Mouse (Mus musculus): ENCODE measurements at regions not wholly inside any gene's neighbourhood (a gene's known extent, or its start where the extent isn't known, plus 50 kb on each side); places are given as distances from the start of the nearest gene placed in this dataset.
A peak's percentile ranks its signal among the peaks of the same experiment; 100 is the strongest.
"Not testable (repeated sequence)": the region's sequence is repeated elsewhere in the genome, so short reads cannot be mapped to it uniquely, and the experiment has no call there.

DNA sequence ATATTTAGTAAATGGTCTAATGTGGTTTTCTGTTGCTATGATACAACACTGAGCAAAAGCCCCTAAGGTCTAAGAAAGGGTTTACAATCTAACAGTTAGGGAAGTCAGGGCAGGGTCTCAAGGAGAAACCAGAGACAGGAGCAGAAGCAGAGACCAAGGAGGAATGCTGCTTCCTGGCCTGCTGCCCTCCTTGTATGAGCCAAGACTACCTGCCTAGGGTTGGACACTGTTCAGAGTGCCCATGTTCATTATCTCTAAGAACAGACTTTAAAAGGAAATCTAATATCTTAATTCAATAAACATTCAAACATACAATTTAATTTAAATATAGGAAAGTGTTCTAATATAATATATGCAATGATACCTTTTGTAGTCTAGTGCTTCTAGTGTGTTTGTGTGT lies 63.0 kb upstream of the Tmem106b start:
- no peak for DNase-seq

DNA sequence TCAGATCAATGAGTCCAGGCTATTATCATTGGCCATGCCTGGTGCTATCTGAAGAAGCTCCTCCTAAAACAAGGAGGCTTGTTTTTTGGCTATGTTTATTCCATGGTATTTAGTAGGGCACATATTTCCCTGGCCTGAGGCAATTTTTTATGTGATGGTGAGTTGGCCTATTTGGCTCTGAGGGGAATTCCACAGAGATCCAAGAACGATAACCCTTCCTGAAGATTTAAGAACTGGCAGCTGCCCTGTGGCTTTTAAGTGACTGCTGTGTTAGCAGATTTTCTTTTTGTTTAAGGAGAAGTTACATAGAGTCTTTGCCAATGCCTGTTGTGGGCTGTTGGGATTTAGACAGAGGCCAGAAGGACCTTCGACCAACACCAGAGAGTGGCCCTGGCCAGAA lies 74.9 kb upstream of the Tmem106b start:
- no peak for DNase-seq

DNA sequence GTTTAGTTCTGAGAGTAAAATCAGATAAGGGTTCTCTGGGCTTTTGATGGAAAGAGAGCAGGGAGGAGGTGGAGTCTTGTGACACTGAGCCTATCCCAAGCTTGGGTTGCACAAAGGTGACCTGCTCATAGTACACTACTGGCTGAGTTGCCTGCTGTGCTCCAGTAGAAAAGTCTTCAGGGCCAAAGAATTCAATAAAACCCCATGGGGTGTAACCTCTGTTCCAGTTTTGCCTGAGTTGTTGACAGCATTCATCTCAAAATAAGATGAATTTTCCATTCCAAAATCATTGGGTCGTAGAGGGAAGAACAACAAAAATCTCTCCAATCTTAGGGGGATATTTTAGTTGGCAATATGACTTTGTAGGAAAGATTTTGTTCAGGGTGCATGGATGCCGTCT lies 75.8 kb upstream of the Tmem106b start:
- DNase-seq: no peak

DNA sequence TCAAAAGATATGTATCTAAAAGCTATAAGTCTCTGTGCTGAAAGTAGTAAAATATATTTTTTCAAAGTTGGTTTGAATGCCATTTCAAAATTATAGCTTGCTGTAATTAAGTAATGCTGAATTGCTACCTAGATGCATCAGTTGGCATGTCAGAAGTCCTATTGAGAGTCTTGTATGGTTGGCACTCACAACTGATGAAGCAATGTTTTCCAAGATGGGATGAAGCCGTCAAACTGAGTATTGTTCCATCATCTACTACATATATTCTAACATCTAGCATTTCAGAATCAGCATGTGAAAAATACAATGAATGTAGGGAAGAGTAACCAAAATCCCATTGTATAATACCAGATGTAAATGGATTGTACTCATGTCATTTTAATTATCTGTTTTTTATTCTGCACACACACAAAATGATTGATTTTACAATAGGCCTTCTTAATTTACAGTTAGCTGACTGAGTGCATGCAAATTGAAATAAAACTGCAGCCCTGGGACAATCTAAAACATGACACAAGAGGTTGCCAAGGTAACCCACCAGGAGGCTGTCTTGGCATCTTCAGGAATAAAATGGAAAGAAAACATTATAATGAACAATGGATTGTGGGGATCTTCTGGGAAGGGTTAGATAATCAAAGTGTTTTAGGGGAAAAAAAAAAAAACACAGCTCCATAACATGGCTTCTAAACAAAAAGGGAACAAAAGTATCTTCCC lies 92.2 kb upstream of the Tmem106b start:
- DNase-seq: no peak

DNA sequence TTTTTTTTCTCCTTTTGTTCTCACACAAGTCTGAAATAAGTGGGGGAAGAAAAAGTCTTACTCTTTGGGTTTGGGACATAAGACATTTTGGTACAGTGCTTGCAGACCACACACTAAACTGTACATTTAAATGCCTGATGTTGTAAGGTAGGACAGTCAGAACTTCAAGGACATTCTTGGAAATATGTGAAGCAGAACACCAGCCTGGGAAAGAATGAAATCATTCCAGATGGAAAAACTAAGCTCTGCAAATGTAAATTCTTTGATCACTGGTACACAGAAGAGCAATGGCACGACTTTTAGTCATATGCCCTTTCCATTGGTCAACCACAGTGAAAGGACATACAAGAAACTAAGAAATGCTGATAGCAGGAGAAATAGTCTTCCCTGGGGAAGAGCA lies 98.0 kb upstream of the Tmem106b start:
- no peak for DNase-seq

DNA sequence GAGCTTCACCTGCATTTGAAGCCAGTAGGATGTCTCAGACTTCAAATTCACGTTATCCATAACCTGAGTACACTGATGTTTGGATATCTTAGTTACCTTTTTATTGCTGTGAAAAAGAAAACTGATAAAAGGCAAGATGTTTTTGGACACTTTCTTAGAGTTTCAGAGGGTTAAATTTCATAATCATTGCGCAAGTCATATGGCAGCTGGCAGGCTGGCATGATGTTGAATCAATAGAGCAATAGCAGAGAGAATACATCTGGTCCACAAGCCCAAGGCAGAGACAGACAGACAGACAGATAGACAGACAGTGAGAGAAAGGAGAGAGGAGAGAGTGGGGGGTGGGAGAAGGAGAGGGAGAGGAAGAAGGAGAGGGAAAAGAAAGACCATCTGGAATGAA lies 102.3 kb upstream of the Tmem106b start:
- DNase-seq: no peak

DNA sequence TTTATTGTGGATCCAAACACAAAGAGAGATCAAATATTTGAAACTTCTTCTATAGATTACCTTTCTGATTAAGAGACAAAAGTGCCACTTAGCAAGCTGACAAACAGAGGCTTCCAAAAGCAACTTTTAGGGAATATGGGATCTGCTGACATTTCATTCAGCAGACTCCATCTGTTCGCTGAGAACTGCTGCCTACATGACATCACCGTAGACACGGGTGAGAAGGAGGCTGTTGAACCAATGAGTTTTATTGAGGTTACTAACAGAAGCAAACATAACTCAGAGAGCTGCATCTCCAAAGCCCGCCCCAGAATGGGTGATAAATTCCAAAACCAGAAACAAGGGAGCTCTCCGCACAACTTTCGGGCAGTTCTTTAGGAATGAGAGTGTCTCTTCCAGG lies 111.8 kb upstream of the Tmem106b start:
- DNase-seq: peak; percentile 5 to 32

DNA sequence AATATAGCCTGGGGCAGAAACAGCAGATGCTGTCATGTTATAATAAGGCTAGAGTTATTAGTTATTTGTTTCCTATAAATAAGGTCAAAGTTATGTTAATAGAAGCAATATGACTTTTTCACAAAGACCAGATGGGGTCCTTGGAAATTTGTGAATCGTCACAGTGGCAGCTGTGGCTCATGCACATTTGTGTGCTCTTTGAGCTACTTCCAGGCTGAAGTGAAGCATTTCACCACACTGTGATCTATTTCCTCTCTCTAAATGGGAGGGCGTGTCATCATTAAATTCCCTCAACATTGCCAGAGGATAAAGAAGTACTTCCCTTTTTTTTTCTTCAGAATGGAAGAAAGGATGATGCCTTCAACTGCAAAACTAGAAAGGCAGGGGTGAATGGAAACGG lies 157.9 kb upstream of the Tmem106b start:
- no peak for DNase-seq

DNA sequence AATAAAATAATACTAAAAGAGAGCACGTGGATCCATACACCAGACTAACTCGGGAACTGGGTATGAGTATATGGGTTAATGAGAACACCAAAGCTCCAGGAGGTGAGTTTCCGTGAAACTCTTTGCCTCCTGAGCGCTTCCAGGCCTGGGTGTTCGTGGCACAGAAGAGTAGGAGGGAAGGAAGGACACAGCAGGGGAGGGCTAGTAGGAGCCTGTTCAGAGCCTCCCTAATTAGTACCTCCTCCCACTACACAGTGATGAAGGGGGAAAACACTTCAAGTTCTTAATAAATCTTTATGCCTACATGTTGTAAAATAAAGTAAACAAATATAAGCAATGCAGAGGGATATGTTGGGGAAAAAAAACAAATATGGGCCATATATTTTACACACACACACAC lies 143.7 kb upstream of the Thsd7a start:
- DNase-seq: no peak

DNA sequence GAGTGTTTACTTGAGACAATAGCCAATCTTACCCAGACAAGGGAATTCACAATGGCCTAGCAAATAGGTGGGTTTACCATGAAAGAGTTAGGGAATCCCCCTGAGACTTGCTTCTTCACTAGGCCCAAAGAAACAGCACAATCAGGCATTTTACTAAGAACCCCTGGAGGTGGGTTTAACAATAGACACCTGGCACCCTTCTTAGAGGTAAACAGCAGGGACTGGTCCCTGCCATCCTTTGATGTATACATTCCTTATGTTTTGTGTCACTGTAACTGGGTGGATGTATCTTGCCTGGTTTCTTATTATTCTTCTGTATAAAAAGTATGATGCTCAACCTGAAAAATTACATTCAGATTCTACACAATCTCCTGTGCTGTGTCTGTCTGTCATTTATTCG lies 127.7 kb upstream of the Thsd7a start:
- DNase-seq: not testable (repeated sequence)

DNA sequence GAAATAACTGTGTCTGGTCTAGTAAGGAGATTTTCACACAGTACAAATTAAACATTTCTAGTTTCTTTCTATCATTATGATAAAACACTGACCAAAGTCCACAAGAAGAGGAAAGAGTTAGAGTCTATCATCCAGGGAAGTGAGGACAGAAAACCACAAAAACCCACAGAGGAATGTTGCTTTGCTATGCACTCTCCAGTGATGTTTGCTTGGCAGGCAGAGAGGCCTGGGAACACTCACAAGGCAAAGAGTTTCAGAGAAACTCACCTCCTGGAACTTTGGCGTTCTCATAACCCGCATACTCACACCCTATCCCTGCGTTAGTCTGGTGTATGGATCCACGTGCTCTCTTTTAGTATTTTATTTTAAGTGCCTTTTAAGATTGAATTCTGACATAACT lies 127.2 kb upstream of the Thsd7a start:
- DNase-seq: no peak

DNA sequence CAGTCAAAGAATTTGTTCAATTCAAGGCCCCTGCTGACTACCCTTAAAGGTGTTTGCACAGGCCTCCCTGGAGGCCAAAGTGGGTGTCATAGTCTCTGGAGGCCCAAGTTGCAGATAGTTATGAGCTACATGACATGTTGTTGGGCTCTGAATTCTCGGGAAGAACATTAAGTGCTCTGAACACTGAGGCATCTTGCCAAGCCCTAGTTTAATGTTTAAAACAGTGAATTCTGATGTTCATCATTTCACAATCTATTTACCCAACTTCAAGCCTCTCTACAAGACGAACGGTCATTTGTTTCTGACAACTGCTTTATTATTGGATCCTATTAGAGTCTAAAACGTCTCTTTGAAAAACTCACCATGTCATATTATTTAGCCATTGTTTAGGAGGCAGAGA lies 119.0 kb upstream of the Thsd7a start:
- DNase-seq: no peak

DNA sequence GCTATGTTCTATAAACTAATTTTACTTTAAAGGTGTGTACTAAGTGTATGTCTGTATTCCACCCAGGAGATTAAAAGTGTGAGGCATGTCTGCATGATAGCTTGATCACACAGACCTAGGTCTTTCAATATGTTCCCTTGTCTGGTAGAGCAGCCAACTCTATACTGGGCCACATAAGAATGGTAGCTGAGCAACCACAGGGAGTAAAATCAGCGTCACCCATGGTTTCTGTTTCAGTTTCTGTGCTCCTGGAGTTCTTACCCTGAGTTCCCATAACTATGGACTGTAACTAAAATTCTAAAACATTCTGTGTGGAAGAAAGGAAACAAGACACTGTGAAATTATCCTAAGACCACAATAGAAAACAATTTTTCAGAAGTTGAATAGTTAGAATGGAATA lies 102.8 kb upstream of the Thsd7a start:
- no peak for DNase-seq

DNA sequence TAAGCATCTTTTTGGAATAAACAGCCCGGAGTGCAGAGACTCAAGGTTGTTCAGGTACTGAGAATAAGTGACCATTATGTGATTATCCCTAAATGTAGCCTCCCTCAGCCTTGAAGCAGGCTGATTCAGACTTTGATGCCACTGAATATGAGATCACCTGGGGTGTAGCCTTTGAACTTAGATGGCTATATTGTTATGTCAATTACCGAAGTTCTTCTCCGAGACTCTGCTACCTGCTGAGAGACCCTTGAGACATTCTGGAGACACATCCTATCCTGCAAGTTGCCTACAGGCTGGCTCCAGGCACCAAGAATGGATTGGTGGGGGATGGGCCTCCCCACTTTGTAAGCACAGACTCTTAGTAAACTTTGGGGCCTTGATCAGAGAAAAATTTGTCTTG lies 85.9 kb upstream of the Thsd7a start:
- not testable (repeated sequence) for DNase-seq

DNA sequence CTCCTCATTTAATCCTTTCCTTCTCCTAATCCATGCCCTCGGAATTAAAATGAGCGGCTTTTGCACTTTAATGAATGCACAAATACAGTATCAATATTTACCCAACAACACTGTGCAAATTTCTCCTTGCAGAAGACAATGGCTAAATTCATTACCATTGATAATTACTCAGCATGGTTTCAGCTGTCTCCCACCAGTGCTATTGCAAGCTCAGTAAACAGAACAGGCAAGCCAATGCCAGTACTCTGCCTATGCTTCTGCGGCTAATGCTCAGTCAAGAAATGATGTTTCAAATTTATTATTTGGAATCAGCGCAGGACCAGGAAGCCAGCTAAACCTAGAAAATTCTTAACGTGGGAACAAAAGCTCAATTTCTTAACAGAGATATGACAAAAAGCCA lies 84.1 kb upstream of the Thsd7a start:
- DNase-seq: no peak

DNA sequence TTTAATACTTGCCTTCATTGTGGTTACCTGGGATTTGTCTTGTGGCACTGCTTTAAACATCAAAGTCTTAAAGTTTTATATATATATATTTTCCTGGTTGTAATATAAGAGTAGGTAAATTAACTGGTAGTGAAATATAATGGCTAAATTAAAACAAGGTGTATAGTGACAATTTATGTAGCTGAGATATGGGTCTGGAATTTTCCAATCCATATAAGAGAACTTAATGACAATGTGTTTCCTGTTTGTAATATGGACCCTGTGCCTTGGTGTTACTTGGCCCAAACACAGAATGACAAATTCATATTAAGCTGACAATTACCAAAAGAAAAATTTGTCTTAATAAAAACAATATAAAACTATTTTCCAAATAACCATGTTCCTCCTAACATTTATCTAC lies 82.7 kb upstream of the Thsd7a start:
- DNase-seq: no peak

DNA sequence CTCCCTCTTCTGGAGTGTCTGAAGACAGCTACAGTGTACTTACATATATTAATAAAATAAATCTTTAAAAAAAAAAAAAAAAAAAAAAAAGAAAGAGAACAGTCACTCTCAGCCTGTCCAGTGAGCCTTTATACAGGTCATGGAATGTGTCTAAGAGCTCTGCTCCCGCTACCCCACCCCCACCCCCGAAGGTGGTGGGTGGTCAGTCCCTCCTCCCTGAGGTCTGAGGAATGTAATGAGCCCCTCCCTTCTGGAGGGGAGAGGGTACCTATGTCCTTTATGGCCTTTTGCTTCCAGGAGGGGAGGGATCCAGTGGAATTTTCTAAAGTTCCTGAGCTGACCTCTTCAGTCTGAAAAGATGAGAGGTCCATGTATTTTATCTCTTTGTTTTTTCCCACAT lies 82.3 kb upstream of the Thsd7a start:
- DNase-seq: no peak

DNA sequence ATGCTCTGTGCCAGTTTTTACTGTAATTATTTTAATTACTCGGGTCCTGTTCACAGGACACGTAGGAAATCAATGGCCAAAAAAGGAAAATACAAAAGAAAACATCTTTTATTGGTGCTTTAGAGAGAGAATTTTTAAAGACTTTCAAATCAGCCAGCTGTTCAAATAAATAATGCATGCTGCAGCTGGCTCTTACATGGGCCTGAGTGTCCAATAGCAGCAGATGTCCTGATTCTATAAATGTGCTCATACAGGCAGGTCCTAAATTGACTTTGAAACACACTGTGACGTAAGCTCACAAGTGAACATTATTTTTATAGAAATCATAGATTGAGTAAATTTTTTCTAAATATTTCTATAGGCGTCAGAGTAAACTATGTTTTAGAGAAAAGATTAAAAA lies 78.5 kb upstream of the Thsd7a start:
- no peak for DNase-seq

DNA sequence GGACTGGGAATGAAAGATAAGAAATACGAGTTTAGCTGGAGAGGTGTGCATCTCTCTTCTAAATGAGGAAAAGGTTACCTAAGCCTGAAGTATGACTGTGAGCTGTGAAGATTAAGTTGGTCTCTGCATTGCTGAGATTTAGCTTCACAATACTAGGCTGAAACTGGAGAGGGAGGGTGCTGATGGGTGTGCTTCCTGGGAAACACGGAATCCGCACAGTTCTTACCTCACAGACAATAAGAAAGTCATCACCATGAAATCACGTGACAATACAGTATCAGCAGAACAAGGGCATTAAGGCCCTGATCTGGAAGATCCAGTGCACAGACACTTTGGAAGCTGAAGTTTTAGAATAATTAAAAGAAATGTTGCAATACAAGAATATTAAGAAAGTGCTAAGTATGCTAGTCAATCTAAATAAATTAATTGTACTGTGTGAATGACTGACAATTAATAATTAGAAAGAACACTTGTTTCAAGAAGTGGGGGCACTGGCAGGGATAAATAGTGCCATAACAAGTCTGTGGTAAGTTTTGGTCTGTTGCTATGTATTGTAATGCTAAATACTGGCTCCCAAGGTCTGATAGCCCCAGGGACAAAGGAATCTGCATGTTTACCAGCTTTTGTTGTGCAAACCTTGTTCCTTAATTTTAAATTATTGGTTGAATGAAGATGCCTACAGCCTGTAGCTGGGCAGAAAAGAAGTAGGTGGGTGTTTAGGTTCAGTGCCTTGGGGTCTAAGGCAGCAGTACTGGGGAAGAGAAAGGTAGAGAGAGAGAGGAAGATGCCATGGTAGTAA lies 66.0 kb upstream of the Thsd7a start:
- DNase-seq: no peak

DNA sequence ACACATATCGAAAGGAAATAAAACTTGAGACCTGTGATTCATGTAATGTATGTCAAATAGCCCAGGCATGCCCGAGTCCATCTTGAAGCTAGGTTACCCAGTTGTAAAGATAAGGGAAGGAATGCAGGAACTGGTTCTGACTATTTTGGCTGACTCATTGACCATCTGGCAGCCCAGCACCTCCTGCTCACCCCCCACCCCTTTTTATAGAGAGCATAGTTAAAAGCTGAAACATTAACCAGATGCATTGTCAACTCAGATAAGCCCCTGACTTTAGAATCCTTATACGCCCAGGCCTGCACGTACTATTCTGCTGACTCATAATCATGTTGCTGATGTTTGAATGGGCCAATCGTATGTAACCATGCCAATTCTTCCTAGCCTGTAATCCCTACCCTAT lies 64.6 kb upstream of the Thsd7a start:
- DNase-seq: not testable (repeated sequence)

DNA sequence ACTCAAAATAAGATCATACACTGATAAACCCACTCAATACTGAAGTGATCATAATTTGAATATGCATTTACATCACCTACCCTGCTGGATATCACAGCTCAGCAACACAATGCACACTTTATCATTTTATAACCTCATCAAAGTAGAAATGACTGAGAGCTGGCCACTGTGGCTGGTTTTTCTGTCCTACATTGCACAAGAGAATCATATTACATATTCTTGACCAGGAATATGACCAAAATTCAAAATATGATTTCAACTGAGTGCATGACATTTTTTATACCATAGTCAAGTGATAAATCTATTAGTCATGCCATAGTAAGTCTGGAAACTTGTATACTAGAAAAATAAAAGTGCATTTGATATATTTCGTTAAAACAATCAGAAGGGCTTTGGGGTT lies 63.3 kb upstream of the Thsd7a start:
- DNase-seq: no peak

DNA sequence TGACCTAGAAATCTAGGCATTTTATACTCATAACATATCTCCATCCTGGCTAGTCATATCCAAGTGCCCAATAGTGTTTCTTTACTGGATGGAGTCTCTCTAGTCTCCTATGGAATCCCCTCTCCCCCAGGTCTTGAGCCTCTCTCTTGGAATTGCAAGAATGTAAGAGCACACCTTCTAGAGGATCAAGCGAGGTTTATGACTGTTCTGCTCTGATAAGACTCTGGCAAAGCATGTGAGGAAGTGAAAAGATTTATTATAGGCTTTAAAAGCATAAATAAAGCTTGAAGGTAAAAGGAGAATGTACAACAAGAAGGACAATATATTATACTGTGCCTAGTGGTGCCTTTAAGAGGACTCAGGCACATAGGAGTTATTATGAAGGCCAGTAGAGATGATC lies 62.8 kb upstream of the Thsd7a start:
- no peak for DNase-seq

DNA sequence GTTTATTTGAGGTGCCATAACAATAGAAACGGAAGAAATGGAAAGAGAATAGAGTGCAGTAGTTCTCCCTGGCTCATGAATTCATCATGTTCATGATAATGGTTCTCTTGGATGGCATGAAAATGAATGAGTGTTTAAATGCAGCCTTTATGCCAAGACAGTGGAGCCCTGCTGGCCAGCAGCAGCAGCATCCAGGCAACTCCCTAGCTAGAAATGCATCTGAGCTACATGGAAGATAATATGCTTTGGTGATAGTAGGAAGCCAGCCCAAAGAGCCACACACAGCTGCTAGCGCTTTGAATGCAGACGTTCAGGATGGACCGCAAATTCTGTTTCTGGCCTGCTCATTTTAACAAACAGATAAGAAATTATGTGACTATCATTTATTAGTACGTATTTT lies 60.4 kb upstream of the Thsd7a start:
- no peak for DNase-seq
